Mouse (Mus musculus) liver, embryonic 14.5 days (tissue): ENCODE results near the gene Sla2.

Source experiments
- CTCF ChIP-seq: IDR thresholded peaks from 2 replicates; pipeline ENCODE4 v1.5.1; 2016; ENCODE audit warnings: antibody characterized with exemption, low read depth, control low read depth
- EP300 ChIP-seq: IDR thresholded peaks from 2 replicates; pipeline ENCODE4 v1.6.1; 2016; ENCODE audit warnings: antibody characterized with exemption, low read depth

DNA sequence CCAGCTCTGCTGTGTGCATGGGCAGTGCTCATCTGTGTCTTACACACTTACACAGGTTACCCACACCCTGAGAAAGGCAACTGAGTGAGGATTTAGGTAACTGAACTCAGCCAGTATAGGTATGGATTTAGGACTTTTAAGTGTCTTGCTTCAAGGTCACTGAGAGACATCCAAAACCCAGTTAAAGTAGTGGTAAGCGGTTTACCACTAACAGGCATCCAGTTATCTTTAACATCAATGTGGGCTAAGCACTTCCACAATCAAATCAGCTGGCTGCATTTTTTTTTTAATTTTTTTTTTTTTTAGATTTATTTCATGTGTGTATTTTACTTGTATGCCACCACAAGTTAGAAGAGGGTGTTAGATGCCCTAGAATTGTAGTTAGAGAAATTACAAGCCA lies 30.7 kb downstream of the Sla2 start:
- TF ChIP-seq EP300 (no peak), CTCF (no peak)
